Mouse (Mus musculus) testis, adult 2 months (tissue): ENCODE data around the gene Vav2.

Experiments used
- CTCF ChIP-seq: fragments of 200-500 bp; IDR thresholded peaks from 2 replicates; pipeline ENCODE4 v1.5.1; 2012; ENCODE audit warnings: low read depth, mild to moderate bottlenecking, inconsistent platforms, low read length, moderate library complexity; ENCODE audit not compliant: control insufficient read depth, insufficient read depth, insufficient replicate concordance
- POLR2A ChIP-seq: fragments of 200-500 bp; IDR thresholded peaks from 2 replicates; pipeline ENCODE4 v1.6.1; 2012; ENCODE audit warnings: low read depth, mild to moderate bottlenecking, inconsistent platforms, low read length, moderate library complexity; ENCODE audit not compliant: control insufficient read depth

GRCm38 (mm10) chr2:27405094-27405884 lies 21.5 kb downstream of the Vav2 start:
- TF ChIP-seq POLR2A (no peak), CTCF (no peak)
